Mouse (Mus musculus) hematopoietic stem cell, adult 5-6 weeks (primary cell): Measurements from ENCODE around the gene Mtch1. TPM values are rescaled to one million over a fixed set of nuclear protein-coding genes. Genes with fewer than 3 reads are reported as not detected.
"Not testable (repeated sequence)": the region's sequence is repeated elsewhere in the genome, so short reads cannot be mapped to it uniquely, and the experiment has no call there.

Experiments
- ATAC-seq, 2 experiments: fragments of 125-278 bp in 1 of 2; replicated peaks in 1 of 2; 2 replicates each; pipeline ENCODE4 v1.8.0; 2016 to 2017; ENCODE audit warnings: inconsistent platforms in 2 of 2, mild to moderate bottlenecking in 2 of 2, moderate number of reproducible peaks in 2 of 2, low read depth in 1 of 2, moderate TSS enrichment in 1 of 2; ENCODE audit not compliant: low FRiP score in 2 of 2, poor library complexity in 2 of 2, severe bottlenecking in 2 of 2, insufficient read depth in 1 of 2, low TSS enrichment in 1 of 2
- total RNA-seq: library from RNA; stranded (forward); fragments of 172-1452, 232-1000 nt; gene quantifications from 2 replicates; pipeline ENCODE4 v1.2.3, GENCODE M21; 2017

The Mtch1 gene
- total RNA-seq = 60.6 and 87.5 TPM in 2 replicates

DNA sequence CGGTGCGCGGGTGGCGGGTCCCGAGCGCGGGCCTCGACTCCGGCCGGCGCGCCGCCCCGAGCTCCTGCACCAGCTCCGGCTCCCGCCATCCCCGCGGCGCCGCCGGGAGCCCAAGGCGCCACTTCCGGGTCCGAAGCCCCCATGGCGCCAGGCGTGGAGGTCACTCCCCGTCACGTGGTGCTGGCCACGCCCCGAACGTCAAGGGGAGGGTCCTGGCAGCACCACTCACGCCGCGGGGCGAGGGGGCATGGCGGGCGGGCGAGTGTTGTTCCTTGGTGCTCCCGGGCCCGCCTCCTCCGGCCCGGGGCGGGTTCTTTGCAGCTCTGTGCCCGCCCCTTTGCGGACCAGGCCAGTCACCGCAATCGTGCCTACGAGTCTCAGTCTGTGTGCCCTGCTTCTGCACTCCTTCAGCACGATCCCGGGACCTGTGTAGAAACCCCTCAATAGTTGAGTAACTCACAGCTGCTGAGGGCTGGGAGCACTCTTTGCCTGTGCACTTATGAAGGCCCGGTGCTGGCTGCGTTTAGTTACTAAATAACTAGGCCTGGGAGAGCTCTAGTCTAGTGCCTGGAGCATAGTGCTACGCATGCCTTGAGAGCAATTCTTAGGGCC, at the start of gene Mtch1:
Mtch1 (minus strand) TSS at position 290 of the 612 bp plus-strand sequence.
- ATAC-seq = peak; percentile 96 to 99

GRCm38 (mm10) chr17:29396821-29397242, 49.1 kb upstream of the Mtch1 start:
- ATAC-seq = peak; percentile 36 to 47

DNA sequence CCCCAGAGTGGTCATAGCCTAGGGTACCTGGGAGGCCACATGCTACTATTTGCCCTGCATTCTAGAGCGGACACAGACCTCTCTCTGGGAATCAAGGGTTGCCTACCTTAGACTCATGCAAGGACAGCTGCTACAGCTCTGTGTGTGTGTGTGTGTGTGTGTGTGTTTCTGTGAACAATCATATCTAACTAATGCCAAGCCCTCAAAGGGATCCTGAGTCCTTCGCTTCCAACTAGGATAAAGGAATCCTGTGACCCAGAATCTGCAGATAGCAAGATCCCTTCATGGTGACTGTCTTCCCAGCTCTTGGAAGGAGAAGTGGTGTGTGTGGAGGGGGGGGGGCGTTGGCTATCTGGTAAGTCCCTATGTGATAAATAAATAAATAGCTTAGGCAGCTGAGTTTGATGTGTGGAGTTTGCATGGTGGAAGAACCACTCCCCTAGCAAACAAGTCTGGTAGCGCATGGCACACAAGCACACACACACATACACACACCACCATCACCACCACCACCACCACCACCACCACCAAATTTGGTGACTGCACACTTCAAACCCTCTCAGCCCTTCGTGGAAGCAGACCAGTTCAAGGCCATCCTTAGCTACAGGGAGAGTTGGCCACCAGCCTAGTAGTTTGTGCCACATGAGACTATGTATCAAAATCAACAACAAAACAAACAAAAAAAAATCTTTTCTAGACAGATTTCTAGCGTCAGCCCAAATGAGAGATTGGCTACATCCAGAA, 48.5 kb upstream of the Mtch1 start:
- ATAC-seq = no peak

- peak; percentile 57 to 63 for ATAC-seq
Measured at GRCm38 (mm10) chr17:29395381-29395780, 47.6 kb upstream of the Mtch1 start.

DNA sequence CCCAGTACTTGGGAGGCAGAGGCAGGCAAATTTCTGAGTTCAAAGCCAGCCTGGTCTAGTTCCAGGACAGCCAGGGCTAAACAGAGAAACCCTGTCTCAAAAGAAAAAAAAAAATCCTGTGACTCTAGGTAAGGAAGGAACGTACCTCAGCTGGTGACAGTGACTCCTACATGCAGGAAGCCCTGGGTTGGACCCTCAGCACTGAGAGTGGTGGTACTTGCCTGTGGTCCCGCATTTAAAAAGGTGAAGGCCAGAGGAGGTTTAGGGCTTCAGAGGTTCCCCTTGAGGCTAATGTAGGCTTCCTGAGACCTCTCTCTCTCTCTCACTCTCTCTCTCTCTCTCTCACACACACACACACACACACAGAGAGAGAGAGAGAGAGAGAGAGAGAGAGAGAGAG, 47.0 kb upstream of the Mtch1 start:
- not testable (repeated sequence) for ATAC-seq

- ATAC-seq = peak; percentile 34 to 43
Measured at GRCm38 (mm10) chr17:29394106-29394760, 46.5 kb upstream of the Mtch1 start.

GRCm38 (mm10) chr17:29393335-29394089, 45.8 kb upstream of the Mtch1 start:
- ATAC-seq = 0 out of 4 replicates have a peak, but pooled peaks of 1 of the 2 experiments have one; percentile 8

GRCm38 (mm10) chr17:29391280-29391679, 43.5 kb upstream of the Mtch1 start:
- no peak for ATAC-seq

DNA sequence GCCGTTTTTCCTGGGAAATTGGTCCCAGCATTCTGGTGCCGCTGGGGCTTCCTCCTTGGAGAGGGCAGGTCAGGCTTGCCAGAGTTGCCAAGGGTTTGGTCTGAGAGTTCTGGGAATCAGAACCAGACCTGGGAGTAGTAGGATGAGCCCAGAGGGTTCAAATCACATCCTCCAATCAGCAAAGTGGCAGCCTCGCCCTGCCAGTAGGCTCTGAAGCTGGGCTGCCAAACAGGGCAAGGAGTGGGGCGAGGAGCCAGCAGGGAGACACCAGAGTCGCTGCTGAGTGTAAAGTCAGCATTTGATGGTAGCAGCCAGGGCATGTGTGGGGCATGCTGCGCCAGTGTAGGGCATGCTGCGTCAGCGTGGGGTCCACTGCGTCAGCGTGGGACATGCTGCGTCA, 41.2 kb upstream of the Mtch1 start:
- ATAC-seq = no peak

- ATAC-seq = no peak
Measured at GRCm38 (mm10) chr17:29385746-29386145, 38.0 kb upstream of the Mtch1 start.

DNA sequence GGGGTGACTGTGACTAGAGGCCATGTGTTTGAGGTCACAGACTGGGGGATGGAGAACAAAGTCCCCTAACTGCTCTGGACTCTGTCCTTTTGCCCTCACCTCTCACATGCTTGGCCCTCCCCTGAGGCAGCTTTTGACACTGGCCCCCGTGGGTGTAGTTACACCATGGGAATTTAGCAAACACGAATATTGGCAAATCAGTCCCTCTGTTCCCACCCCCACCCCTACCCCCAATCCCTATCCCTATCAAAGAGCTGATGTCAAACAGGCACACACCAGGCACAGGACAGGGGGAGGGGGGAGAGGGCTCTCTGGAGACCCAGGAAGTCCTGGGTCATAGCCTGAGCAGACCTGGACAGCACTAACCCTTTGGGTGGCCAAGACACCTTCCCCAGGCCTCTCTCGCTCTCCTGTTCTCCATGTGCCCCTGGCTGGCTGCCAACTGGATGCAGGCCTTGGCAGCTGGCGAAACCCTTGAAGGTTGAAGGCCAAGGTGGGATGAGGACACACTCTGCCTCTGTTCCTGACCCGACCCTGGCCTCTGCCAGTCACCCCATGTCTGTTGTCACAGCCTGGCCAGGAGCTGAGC, 37.2 kb upstream of the Mtch1 start:
- no peak for ATAC-seq

DNA sequence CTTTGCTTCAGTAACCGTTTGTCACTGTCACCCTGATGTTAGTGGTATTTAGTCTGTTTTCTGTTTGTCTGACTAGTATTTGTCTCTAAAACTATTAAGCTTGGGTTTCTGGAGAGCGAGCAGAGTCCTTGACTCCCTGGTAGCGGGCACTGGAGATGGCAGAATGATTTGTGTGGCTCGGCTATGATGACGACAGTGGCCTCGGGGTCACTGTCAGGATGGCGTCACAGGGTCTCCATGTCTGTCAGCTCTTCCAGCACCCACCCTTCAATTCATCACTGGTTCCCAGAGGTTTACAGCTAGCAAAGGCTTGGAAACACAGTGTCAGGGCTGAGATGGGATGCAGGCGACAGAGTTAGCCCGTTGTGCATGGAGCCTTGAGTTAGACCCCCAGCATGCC, 36.2 kb upstream of the Mtch1 start:
- no peak for ATAC-seq

DNA sequence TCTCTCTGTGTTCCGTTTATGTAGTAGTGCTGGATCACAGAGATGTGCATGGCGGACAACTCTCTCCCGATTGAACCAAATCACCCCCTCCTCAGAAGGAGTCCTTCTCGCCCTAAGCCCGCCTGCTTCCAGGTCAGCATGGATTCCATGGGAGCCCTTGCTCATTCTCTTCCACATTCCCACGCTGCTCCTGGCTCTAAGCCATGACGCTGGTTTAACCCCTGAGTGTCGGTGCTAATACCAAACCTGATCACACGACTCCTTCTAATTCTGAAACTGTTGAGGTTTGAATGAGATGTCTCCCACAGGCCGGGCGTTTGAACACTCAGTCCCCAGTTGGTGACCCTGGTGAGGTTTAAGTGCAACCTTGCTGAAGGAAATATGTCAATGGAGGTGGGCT, 34.7 kb upstream of the Mtch1 start:
- no peak for ATAC-seq

DNA sequence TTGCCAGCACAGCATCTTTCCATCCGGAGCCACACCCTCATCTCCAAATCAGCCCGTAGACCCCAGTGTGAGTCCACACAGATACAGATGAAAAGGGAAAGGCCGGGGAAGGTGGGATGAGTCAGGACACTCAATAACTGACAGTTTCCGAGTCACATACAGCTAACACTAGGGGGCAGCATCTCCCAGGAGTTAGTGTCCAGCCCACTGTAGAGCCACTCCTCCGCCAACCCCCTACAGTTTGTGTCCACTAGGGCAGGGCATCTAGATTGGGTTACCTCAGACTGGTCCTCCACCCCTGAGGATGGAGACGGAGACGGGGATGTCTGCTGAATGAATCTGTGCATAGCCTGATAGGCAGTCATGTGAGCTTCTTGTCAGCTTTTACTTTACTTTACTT, 33.7 kb upstream of the Mtch1 start:
- ATAC-seq = peak; percentile 86 to 93

DNA sequence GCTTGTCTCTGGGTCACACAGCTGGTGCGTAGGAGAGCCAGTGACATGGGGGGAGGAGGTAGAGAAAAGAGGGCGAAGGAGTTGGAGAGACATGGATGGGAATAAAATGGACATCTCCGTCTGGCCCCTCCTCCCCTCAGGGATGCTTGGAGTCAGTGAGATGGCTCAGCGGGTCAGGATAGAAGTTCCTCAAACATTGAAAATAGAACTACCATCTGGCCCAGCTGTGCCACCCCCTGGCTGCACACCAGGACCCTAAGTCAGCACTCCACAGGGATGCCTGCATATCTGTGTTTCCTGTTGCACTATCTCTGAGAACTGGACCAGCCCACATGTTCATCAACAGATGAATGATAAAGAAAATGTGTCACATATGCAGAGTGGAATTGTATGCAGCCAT, 32.5 kb upstream of the Mtch1 start:
- no peak for ATAC-seq

DNA sequence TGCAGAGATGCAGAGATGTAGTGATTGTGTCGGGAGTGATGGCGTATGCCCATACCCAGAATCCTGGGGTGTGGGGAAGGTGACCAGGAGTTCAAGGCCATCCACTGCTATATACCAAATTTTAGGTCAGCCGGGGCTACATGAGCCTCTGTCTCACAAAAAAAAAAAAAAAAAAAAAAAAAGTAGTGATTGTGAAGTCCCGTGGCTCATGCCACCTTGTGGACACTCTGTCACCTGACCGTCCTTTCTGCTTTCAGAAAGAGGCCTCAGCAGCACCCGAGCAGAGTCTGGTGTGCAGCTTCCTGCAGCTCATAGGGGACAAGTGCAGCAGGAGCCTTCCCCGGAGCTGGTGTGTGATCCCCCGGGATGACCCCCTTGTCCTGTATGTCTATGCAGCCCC, 30.3 kb upstream of the Mtch1 start:
- ATAC-seq = no peak

- ATAC-seq = no peak
Measured at GRCm38 (mm10) chr17:29375871-29376270, 28.1 kb upstream of the Mtch1 start.
